Mouse (Mus musculus): ENCODE data around the gene Dab1.

Dab1 gene

DNA sequence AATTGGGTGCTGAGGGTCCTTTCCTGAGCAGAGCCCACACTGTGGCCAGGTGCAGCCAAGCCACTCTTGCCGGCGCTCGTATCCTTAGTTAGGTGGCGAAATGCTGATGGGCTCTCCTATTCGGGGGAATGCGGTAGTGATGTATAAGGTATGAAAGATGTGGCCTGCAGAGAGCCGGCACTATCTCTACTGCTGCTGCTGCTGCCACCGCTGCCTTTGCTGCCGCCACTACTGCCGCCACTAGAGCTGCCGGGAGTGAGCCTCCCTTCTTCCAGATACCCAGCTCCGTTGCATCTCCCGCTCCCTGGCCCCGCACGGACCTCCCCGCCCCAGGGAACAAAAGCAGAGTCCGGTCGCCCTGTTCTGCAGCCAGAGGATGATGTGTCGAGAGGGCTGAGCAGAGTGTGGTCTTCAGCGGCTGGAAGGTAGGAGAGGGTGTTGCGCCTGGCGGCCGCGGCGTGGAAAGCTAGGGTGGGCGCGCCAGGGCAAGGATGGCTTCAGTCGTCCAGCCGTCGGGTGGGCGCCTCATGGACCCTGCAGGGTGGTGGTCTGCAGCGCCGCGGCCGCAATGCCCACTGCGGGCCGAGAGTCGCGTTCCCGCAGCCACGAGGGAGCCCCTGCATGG is at the start of gene Dab1:
Gene Dab1 (plus strand): TSS at position 39 of the 625 bp plus-strand sequence.
- peak; percentile 4 for DNase-seq

- no peak for DNase-seq
These were observed 47.3 kb upstream of the Dab1 start for GRCm38 (mm10) chr4:103571721-103572352.

DNA sequence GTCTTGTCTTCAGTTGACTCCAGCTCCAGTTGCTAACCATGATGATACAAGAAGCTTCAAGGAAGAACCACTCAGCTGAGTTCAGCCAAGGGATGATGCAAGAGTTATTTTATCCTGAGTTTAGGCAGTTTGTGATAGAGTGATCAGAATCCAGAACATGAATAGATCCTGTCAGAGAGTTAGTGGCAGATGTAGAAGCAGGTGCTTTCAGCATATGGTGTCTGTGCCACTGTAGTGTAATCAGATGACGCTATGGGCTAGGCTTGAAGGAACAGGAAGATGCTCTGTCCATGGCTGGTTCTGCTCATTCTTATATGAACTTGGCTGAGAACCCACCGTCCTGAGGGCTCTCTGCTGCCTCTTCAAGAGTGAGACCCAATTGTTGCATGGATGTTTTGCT is 43.6 kb upstream of the Dab1 start:
- no peak for DNase-seq

DNA sequence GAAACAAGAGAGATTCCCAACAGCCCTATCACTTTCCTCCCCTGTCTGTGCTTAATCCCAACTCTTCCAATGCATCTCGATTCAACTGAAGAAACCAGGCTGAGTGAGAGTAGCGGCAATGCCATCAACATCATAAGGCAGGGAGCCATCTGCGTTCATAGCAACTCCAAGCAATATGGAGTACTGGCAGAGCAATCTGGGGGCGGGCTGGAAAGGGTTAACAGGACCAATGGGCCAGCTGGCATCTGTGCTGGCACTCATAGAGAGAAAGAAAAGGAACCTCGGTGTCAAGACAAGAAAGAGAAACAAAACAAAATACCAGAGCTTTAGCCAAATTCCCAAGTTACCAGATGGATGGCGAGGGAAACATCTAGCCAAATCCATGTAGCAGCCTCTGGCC is 42.9 kb upstream of the Dab1 start:
- DNase-seq = no peak

DNA sequence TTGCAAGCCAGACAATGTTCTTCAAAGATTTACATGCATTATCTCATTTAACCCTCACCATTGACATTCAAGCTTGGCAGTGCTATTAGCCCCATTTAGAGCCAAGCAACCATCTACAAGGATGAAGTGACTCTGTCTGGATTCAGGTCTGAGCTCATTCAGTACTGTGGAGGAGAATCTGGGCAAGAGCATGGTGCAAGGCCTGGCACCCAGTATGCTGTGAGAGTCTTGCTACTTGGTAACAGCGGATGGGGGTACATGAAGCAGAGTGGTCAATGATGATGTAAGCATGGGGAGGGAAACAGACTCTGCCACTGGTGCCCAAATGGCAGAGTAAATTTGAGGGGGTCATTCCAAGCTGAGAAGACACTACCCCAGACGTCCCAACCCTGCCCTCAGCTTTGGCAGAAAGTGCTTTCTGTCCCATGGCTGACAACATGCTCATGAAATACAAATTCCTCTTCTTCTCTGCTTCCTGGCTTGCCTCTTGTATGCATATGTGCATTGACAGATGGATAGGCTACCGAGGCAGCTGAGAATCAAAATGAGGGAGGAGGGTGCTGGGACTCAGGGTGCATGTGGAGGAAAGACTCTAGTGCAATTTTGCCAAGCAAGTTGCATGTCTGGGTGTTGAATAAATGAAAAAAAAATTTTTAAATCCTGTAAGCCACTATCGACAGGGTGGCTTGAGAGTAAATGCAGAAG is 41.9 kb upstream of the Dab1 start:
- DNase-seq = no peak

DNA sequence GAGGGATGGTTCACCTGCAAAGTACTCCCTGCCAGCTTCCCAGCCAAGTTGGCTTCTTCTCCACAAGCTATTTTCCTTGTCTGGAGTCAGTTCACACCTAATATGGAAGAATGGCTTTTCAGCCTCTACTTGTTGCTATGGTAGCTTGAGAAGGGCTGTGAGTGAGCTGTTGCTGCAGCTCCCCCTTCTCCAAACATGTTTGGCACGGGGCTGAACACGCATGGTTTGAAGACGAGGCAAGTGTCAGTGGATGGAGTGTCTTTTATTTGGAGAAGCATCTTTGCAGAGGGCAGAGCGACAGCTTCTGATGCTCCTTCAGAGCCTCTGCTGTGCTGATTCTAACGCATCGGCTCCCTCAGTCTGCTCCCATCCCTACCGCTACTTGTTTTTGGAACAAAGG is 41.3 kb upstream of the Dab1 start:
- DNase-seq = no peak

DNA sequence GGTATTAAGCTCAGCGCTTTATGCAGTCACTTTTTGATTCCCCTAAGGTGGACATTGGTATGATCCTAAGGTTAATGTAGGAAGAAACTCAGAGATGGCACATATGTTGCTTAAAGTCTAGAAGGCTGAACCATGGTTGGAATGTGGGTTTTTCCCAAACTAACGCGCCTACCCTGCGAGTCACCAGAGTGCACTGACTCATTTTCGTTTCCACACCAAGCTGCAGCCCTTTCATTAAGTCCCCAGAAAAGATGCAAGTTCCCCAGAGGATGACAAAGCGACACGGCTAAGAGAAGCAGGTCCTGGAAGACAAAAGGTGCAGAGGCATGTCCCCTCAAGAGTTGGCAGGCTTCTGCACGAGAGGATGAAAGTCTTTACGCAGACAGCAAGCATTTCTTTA is 39.1 kb upstream of the Dab1 start:
- DNase-seq = no peak

- DNase-seq = no peak
These were observed 4.1 kb upstream of the Dab1 start for GRCm38 (mm10) chr4:103615011-103615410.

GRCm38 (mm10) chr4:103619946-103620371 is 800 bp downstream of the Dab1 start:
- DNase-seq = peak; percentile 6

- DNase-seq = no peak
These were observed 1.5 kb downstream of the Dab1 start for GRCm38 (mm10) chr4:103620590-103621155.

- DNase-seq = no peak
These were observed 2.4 kb downstream of the Dab1 start for GRCm38 (mm10) chr4:103621586-103621985.

GRCm38 (mm10) chr4:103630177-103630576 is 11.0 kb downstream of the Dab1 start:
- DNase-seq = no peak

GRCm38 (mm10) chr4:103636168-103636776 is 17.1 kb downstream of the Dab1 start:
- DNase-seq = no peak

DNA sequence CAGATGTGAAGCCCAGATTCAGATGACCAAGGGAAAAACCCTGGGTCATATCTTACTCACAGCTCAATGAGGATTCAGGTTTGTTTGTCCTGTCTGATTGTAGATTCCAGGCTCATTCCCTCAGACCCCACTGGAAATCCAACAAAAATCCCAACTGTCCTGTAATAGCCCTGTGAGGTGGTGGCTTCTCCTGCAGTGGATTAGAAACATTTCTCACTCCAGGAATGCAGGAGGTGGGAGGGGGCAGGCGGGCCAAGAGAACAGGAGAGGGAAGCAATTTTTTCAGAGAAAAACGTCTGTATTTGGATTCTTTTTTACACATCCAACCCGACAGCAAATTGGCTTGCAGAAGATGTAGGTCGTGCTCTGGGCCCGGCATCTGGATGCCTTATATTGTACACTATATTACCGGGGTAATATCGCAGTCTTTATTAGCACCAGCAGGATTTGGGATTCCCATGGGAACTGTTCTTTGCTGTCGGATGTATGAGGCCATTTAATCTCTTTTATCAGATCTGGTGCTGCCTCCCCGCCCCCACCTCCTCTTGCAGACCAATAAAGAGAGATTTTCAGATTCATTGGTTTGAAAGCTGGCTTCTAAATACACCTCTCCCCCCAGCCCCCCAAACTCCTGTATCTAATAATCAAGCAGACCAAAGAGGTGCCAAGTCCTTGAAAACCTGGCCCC is 29.2 kb downstream of the Dab1 start:
- no peak for DNase-seq

DNA sequence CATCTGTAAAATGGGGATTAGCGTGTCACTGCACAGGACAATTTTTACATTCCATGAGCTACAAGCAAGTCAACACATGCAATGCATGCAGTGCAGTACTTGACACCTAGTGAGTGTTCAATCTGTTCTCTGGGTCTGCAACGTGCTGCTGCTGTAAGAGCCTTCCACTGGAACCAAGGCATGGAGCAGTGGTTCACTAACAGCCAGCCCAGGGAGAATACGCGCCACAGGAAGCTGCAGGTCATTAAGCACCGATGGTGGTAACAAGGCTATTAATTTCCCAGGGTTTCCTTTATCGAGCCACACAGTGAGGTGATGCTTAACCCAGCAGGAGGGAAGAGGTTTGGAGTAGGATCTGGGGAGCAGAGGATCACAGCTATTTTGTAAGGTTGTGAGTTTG is 36.6 kb downstream of the Dab1 start:
- DNase-seq = no peak

- no peak for DNase-seq
These were observed 42.2 kb downstream of the Dab1 start for GRCm38 (mm10) chr4:103661386-103661785.

DNA sequence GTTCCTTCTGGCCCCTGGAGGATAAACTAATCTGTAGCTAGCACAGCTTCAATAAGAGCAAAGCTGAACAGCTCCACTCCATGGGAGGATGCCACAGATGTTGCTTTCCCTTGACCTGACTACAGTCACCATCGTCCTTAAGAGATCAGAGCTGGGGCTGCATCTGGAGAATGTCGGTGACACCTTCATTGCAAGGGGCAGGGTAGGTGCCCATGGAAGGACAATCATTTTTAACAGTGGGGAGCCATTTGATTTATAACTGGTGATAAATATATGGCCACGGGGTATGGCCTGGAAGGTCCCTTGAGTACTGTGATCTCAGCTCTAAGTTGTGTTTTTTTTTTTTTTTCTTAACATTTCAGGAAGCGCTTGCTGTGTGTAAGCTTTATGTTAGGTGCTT is 48.3 kb downstream of the Dab1 start:
- no peak for DNase-seq

DNA sequence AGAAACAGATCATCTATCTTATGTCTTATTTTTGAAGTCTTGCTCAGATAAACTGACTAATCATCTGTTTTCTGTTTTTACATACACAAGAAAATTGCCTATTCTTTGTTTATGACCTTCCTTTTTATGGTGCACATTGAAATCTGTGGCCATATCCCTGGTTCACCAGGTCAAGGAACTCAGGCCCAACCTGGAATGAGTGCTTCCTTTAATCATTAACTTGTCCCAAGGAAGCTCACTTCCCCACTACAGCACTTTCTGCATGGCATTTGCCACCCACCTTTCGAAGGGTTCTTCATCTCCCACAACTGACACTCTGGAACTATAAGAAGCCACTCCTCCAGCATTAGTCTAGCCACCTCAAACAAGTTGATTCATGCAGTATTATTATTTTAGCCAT is 58.0 kb downstream of the Dab1 start:
- no peak for DNase-seq

GRCm38 (mm10) chr4:103678501-103678900 is 59.3 kb downstream of the Dab1 start:
- no peak for DNase-seq

- DNase-seq = peak; percentile 69
These were observed 66.0 kb downstream of the Dab1 start for GRCm38 (mm10) chr4:103685136-103685535.

DNA sequence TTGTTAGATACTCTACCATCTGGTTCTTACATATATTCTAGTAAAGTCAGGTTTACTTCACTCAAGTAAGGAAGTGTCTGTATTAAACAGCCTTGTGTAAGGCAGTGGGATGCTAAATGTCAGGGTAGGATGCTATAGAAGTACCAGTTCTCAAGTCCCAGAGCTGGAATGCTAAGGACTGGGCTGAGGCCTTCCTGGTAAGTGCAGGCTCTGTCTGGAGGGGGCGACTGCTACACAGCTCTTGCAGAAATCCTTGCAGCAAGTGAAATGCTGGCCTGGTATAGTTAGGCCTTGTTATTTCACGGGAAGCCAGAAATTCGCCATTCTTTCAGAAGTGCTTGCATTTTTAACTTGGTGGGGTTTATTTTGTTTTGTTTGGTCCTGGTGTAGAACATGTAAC is 72.6 kb downstream of the Dab1 start:
- DNase-seq = no peak

GRCm38 (mm10) chr4:103699755-103700154 is 80.6 kb downstream of the Dab1 start:
- DNase-seq = no peak

DNA sequence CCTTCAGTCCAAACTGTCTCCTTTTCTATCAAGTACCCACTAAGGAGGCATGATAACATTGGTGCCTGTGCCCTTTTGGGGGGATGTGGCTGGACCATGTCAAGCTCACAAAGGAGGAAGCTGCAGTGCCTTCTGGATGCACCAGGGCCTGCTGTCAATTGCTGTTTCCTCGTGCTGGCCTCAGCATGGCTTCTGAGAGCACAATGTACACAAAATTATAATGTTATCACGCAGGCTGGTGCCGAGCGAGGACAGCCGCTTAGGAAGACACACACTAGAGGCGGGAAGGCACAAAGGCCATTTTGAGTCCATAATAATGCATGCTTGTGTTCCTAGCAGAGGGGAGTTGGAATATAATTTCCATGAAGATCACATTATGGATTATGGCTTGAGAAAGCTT is 81.2 kb downstream of the Dab1 start:
- no peak for DNase-seq
